Mouse (Mus musculus): ENCODE measurements around the gene Ssr2. TPM values are rescaled to one million over a fixed set of nuclear protein-coding genes. Genes with fewer than 3 reads are reported as not detected.
A peak's percentile ranks its signal among the peaks of the same experiment; 100 is the strongest.

Gene Ssr2
- polyA plus RNA-seq, 1 experiment from 2014 or later = 384 TPM

GRCm38 (mm10) chr3:88619113-88620097 lies 43.7 kb downstream of the Ssr2 start:
- DNase-seq (ENCODE audit: low spot score) (peak; percentile 3), ATAC-seq (no peak)
- no peak overlapping the region for H3K9ac ChIP-seq (replicated peaks; ENCODE audit: low read depth)
- TF ChIP-seq EP300 (IDR thresholded peaks at IDR 0.05) (no peak), CTCF (IDR thresholded peaks at IDR 0.05) (no peak)
- H3K4me3 ChIP-seq (ENCODE audit: low read depth, low read length) = no peak overlapping the region
- no peaks in the 10 kb centered on the region for H3K36me3 ChIP-seq (ENCODE audit: insufficient read depth, low read length)
- no peak overlapping the region for H3K4me2 ChIP-seq (replicated peaks; ENCODE audit: low read depth, low read length)
- no peaks in the 10 kb centered on the region for H3K27me3 ChIP-seq (replicated peaks; ENCODE audit: insufficient read depth, low read length)
- H3K4me1 ChIP-seq (ENCODE audit: insufficient read depth, low read depth, low read length) = peaks cover 12% of the 10 kb centered on the region
- H3K9me3 ChIP-seq (ENCODE audit: low read length) = no peaks in the 10 kb centered on the region
- 56% methylated on average over 9 of the region's 9 CpGs for WGBS
- H3K27ac ChIP-seq (ENCODE audit: low read length) = no peak overlapping the region

- DNase-seq (ENCODE audit: low spot score) (peak; percentile 8), ATAC-seq (no peak)
- peak overlapping the region; percentile 97 for H3K27ac ChIP-seq (ENCODE audit: low read length)
- no peaks in the 10 kb centered on the region for H3K36me3 ChIP-seq (ENCODE audit: insufficient read depth, low read length)
- no peaks in the 10 kb centered on the region for H3K9me3 ChIP-seq (ENCODE audit: low read length)
- 17% methylated on average over 15 of the region's 15 CpGs for WGBS
- peaks cover 10% of the 10 kb centered on the region for H3K4me1 ChIP-seq (ENCODE audit: insufficient read depth, low read depth, low read length)
- TF ChIP-seq CTCF (IDR thresholded peaks at IDR 0.05) = no peak
- no peak for TF ChIP-seq EP300 (IDR thresholded peaks at IDR 0.05)
- H3K4me2 ChIP-seq (replicated peaks; ENCODE audit: low read depth, low read length) = peak overlapping the region; percentile 80
- peak overlapping the region; percentile 93 for H3K9ac ChIP-seq (replicated peaks; ENCODE audit: low read depth)
- peak overlapping the region; percentile 86 for H3K4me3 ChIP-seq (ENCODE audit: low read depth, low read length)
- no peaks in the 10 kb centered on the region for H3K27me3 ChIP-seq (replicated peaks; ENCODE audit: insufficient read depth, low read length)
These were observed 44.7 kb downstream of the Ssr2 start for GRCm38 (mm10) chr3:88620146-88620991.

GRCm38 (mm10) chr3:88620992-88621536 lies 45.4 kb downstream of the Ssr2 start:
- Histone ChIP-seq H3K27ac (ENCODE audit: low read length) (peak overlapping the region; percentile 97), H3K27me3 (replicated peaks; ENCODE audit: insufficient read depth, low read length) (no peaks in the 10 kb centered on the region), H3K9ac (replicated peaks; ENCODE audit: low read depth) (peak overlapping the region; percentile 93), H3K4me2 (replicated peaks; ENCODE audit: low read depth, low read length) (peak overlapping the region; percentile 80), H3K4me3 (ENCODE audit: low read depth, low read length) (peak overlapping the region; percentile 86), H3K9me3 (ENCODE audit: low read length) (no peaks in the 10 kb centered on the region), H3K4me1 (ENCODE audit: insufficient read depth, low read depth, low read length) (peaks cover 10% of the 10 kb centered on the region; the same call in 1 of the 2 replicates), H3K36me3 (ENCODE audit: insufficient read depth, low read length) (no peaks in the 10 kb centered on the region)
- WGBS = 3% methylated on average over 43 of the region's 64 CpGs
- DNase-seq (ENCODE audit: low spot score) = peak; percentile 91
- no peak for TF ChIP-seq CTCF (IDR thresholded peaks at IDR 0.05)
- no peak for TF ChIP-seq EP300 (IDR thresholded peaks at IDR 0.05)
- peak; percentile 76 for ATAC-seq

GRCm38 (mm10) chr3:88621537-88622112 lies 45.9 kb downstream of the Ssr2 start:
- Histone ChIP-seq H3K36me3 (ENCODE audit: insufficient read depth, low read length) (no peaks in the 10 kb centered on the region), H3K4me3 (ENCODE audit: low read depth, low read length) (peak overlapping the region; percentile 86), H3K4me2 (replicated peaks; ENCODE audit: low read depth, low read length) (peak overlapping the region; percentile 80), H3K27me3 (replicated peaks; ENCODE audit: insufficient read depth, low read length) (no peaks in the 10 kb centered on the region), H3K27ac (ENCODE audit: low read length) (peak overlapping the region; percentile 97), H3K4me1 (ENCODE audit: insufficient read depth, low read depth, low read length) (peaks cover 11% of the 10 kb centered on the region; the same call in 1 of the 2 replicates), H3K9me3 (ENCODE audit: low read length) (no peaks in the 10 kb centered on the region), H3K9ac (replicated peaks; ENCODE audit: low read depth) (peak overlapping the region; percentile 93)
- TF ChIP-seq CTCF (IDR thresholded peaks at IDR 0.05) (no peak), EP300 (IDR thresholded peaks at IDR 0.05) (no peak)
- peak; percentile 59 for ATAC-seq
- under 1% methylated on average over 36 of the region's 36 CpGs for WGBS
- DNase-seq (ENCODE audit: low spot score) = peak; percentile 92

- peaks cover 14% of the 10 kb centered on the region; the same call in 1 of the 2 replicates for H3K4me1 ChIP-seq (ENCODE audit: insufficient read depth, low read depth, low read length)
- no peaks in the 10 kb centered on the region for H3K27me3 ChIP-seq (replicated peaks; ENCODE audit: insufficient read depth, low read length)
- peak; percentile 74 for DNase-seq (ENCODE audit: low spot score)
- H3K4me2 ChIP-seq (replicated peaks; ENCODE audit: low read depth, low read length) = peak overlapping the region; percentile 80
- H3K36me3 ChIP-seq (ENCODE audit: insufficient read depth, low read length) = no peaks in the 10 kb centered on the region
- H3K4me3 ChIP-seq (ENCODE audit: low read depth, low read length) = peak overlapping the region; percentile 86
- H3K9ac ChIP-seq (replicated peaks; ENCODE audit: low read depth) = peak overlapping the region; percentile 93
- peak; percentile 21 for ATAC-seq
- H3K9me3 ChIP-seq (ENCODE audit: low read length) = no peaks in the 10 kb centered on the region
- WGBS = 2% methylated on average over 24 of the region's 24 CpGs
- TF ChIP-seq EP300 (IDR thresholded peaks at IDR 0.05) = no peak; the same call in 1 of the 2 replicates
- TF ChIP-seq CTCF (IDR thresholded peaks at IDR 0.05) = no peak
- H3K27ac ChIP-seq (ENCODE audit: low read length) = peak overlapping the region; percentile 97
These were observed 46.7 kb downstream of the Ssr2 start for GRCm38 (mm10) chr3:88622113-88622940.

All from lung, postnatal 0 days (tissue).